ENCODE assay signal across 8 mouse cellular contexts in genomic region chr19:42026158-42026557, GRCm38 (mm10). TPM values are rescaled to one million over a fixed set of nuclear protein-coding genes. Genes with fewer than 3 reads are reported as not detected.
DNase-seq lines count a peak whose midpoint lies in the region; ATAC-seq and TF ChIP-seq lines count a peak whose summit lies in the region.

No protein-coding gene starts in this region.

- H3K4me3 ChIP-seq in MEL (ENCODE audit: control insufficient read depth in 1 of 2, insufficient read depth in 1 of 2, low read depth in 2 of 2, low read length in 2 of 2), result no peak overlapping the region
- H3K4me3 ChIP-seq in forebrain, embryonic 16.5 days (replicated peaks; ENCODE audit: low read length), result no peak overlapping the region
- H3K4me3 ChIP-seq in hindbrain, embryonic 15.5 days, result no peak overlapping the region

- H3K36me3 ChIP-seq in MEL (ENCODE audit: control insufficient read depth in 1 of 2, insufficient read depth in 2 of 2, low read length in 2 of 2), result no peaks in the 10 kb centered on the region
- H3K36me3 ChIP-seq in forebrain, embryonic 16.5 days (ENCODE audit: control insufficient read depth, insufficient read depth), result no peaks in the 10 kb centered on the region
- H3K36me3 ChIP-seq in hindbrain, embryonic 15.5 days, result no peaks in the 10 kb centered on the region

- peak; percentile 94 for TF ChIP-seq RAD21 in MEL (IDR thresholded peaks at IDR 0.05; ENCODE audit: low read depth, low read length)

- H3K9me3 ChIP-seq in MEL (replicated peaks; ENCODE audit: insufficient read depth, low read length), result no peaks in the 10 kb centered on the region
- H3K9me3 ChIP-seq in forebrain, embryonic 16.5 days (ENCODE audit: control insufficient read depth, low read length), result no peaks in the 10 kb centered on the region
- no peaks in the 10 kb centered on the region for H3K9me3 ChIP-seq in hindbrain, embryonic 15.5 days

- H3K27ac ChIP-seq in MEL (ENCODE audit: control insufficient read depth, low read depth, low read length), result no peak overlapping the region
- H3K27ac ChIP-seq in forebrain, embryonic 16.5 days (ENCODE audit: low read length), result no peak overlapping the region
- no peak overlapping the region for H3K27ac ChIP-seq in hindbrain, embryonic 15.5 days (replicated peaks)

- no peaks in the 10 kb centered on the region for H3K79me2 ChIP-seq in MEL (ENCODE audit: control insufficient read depth, insufficient read depth, low read length, poor library complexity)

- peak; percentile 74 for ATAC-seq in forebrain, embryonic 16.5 days
- ATAC-seq in hindbrain, embryonic 15.5 days (ENCODE audit: low FRiP score, low read depth), result peak; percentile 51; the same call in 1 of the 2 replicates

- DNase-seq in MEL (ENCODE audit: low read depth, low spot score), result peak; percentile 87
- peak; percentile 60 for DNase-seq in c-Kit-positive CD71-positive TER-119-positive erythroid progenitor cells, embryonic 14.5 days (ENCODE audit: low spot score)
- peak; percentile 76 to 89 for DNase-seq in layer of hippocampus, postnatal 25 days (ENCODE audit: extremely low spot score in 1 of 2, low spot score in 1 of 2)
- DNase-seq in lung, postnatal 25 days (ENCODE audit: low spot score), result peak; percentile 82
- peak; percentile 91 for DNase-seq in retina, embryonic 14.5 days (ENCODE audit: low spot score)
- peak; percentile 86 for DNase-seq in thymus, postnatal 4 days

- peak; percentile 98 to 99 (median 99) for TF ChIP-seq CTCF in MEL (IDR thresholded peaks at IDR 0.05 in 2 of 3, conservative IDR thresholded peaks at IDR 0.05 in 1 of 3; ENCODE audit: control insufficient read depth in 1 of 3, insufficient read depth in 1 of 3, low read depth in 2 of 3, low read length in 3 of 3, poor library complexity in 1 of 3, severe bottlenecking in 1 of 3)

- no peaks in the 10 kb centered on the region for H3K27me3 ChIP-seq in MEL (ENCODE audit: control insufficient read depth in 1 of 2, insufficient read depth in 2 of 2, low read length in 2 of 2)
- no peaks in the 10 kb centered on the region for H3K27me3 ChIP-seq in forebrain, embryonic 16.5 days (replicated peaks; ENCODE audit: control insufficient read depth, insufficient read depth, low read length)
- H3K27me3 ChIP-seq in hindbrain, embryonic 15.5 days, result no peaks in the 10 kb centered on the region

- no peak overlapping the region for H3K4me2 ChIP-seq in forebrain, embryonic 16.5 days (ENCODE audit: low read length)
- no peak overlapping the region for H3K4me2 ChIP-seq in hindbrain, embryonic 15.5 days

- TF ChIP-seq POLR2A in MEL (IDR thresholded peaks at IDR 0.05; ENCODE audit: control insufficient read depth in 1 of 2, insufficient read depth in 1 of 2, low read depth in 1 of 2, low read length in 2 of 2, poor library complexity in 1 of 2), result no peak

- no peak overlapping the region for H3K9ac ChIP-seq in MEL (ENCODE audit: control insufficient read depth, low read depth, low read length, poor library complexity, severe bottlenecking)
- no peak overlapping the region for H3K9ac ChIP-seq in forebrain, embryonic 16.5 days (replicated peaks; ENCODE audit: low read depth, low read length)
- no peak overlapping the region for H3K9ac ChIP-seq in hindbrain, embryonic 15.5 days

- no peaks in the 10 kb centered on the region for H3K4me1 ChIP-seq in MEL (ENCODE audit: control insufficient read depth in 1 of 2, insufficient read depth in 2 of 2, low read length in 2 of 2)
- no peaks in the 10 kb centered on the region for H3K4me1 ChIP-seq in forebrain, embryonic 16.5 days (replicated peaks; ENCODE audit: control insufficient read depth, insufficient read depth, low read length)
- H3K4me1 ChIP-seq in hindbrain, embryonic 15.5 days (replicated peaks), result no peaks in the 10 kb centered on the region

- WGBS in forebrain, embryonic 16.5 days, result 7% methylated on average over 5 of the region's 5 CpGs
- WGBS in hindbrain, embryonic 15.5 days, result 12% methylated on average over 5 of the region's 5 CpGs

- no peak for TF ChIP-seq EP300 in MEL (IDR thresholded peaks at IDR 0.05; ENCODE audit: low read depth in 1 of 2, low read length in 2 of 2)

TF ChIP-seq in MEL, 35 proteins besides CTCF, POLR2A, EP300 and RAD21:
- no peak for TF ChIP-seq ZKSCAN1 (IDR thresholded peaks at IDR 0.05; ENCODE audit: low read depth, low read length)
- TF ChIP-seq MXI1 (IDR thresholded peaks at IDR 0.05; ENCODE audit: low read depth, low read length), result no peak
- no peak for TF ChIP-seq NELFE (IDR thresholded peaks at IDR 0.05; ENCODE audit: low read depth, low read length)
- no peak for TF ChIP-seq RCOR1 (IDR thresholded peaks at IDR 0.05; ENCODE audit: low read depth, low read length)
- no peak for TF ChIP-seq POLR2AphosphoS5 (IDR thresholded peaks at IDR 0.05; ENCODE audit: borderline replicate concordance, low read depth, low read length)
- TF ChIP-seq MYB (IDR thresholded peaks at IDR 0.05; ENCODE audit: low read depth, low read length), result no peak
- TF ChIP-seq SMC3 (IDR thresholded peaks at IDR 0.05; ENCODE audit: low read depth, low read length), result peak; percentile 96
- TF ChIP-seq ZNF384 (IDR thresholded peaks at IDR 0.05; ENCODE audit: low read depth, low read length), result no peak
- TF ChIP-seq USF2 (IDR thresholded peaks at IDR 0.05; ENCODE audit: borderline replicate concordance in 1 of 2, insufficient read depth in 1 of 2, low read depth in 1 of 2, low read length in 2 of 2), result no peak
- no peak for TF ChIP-seq TAL1 (IDR thresholded peaks at IDR 0.05; ENCODE audit: low read length)
- no peak for TF ChIP-seq SIN3A (IDR thresholded peaks at IDR 0.05; ENCODE audit: low read length)
- TF ChIP-seq MAX (IDR thresholded peaks at IDR 0.05; ENCODE audit: low read length), result no peak
- no peak for TF ChIP-seq MYC (IDR thresholded peaks at IDR 0.05; ENCODE audit: low read depth, low read length)
- no peak for TF ChIP-seq BHLHE40 (IDR thresholded peaks at IDR 0.05; ENCODE audit: borderline replicate concordance, low read depth, low read length)
- 0 out of 2 replicates have a peak, but pooled peaks have one; percentile 37 for TF ChIP-seq TBP (IDR thresholded peaks at IDR 0.05; ENCODE audit: low read depth, low read length)
- no peak for TF ChIP-seq KAT2A (conservative IDR thresholded peaks at IDR 0.05; ENCODE audit: low read depth, low read length)
- no peak for TF ChIP-seq E2F4 (IDR thresholded peaks at IDR 0.05; ENCODE audit: borderline replicate concordance, low read depth, low read length)
- peak; percentile 88 for TF ChIP-seq ZC3H11A (IDR thresholded peaks at IDR 0.05; ENCODE audit: low read depth, low read length)
- no peak for TF ChIP-seq MEF2A (IDR thresholded peaks at IDR 0.05; ENCODE audit: extremely low read depth, insufficient replicate concordance, low read depth, low read length, poor library complexity, severe bottlenecking)
- TF ChIP-seq ZMIZ1 (IDR thresholded peaks at IDR 0.05; ENCODE audit: low read depth, low read length), result no peak
- no peak for TF ChIP-seq USF1 (IDR thresholded peaks at IDR 0.05; ENCODE audit: low read depth, low read length)
- TF ChIP-seq UBTF (IDR thresholded peaks at IDR 0.05; ENCODE audit: borderline replicate concordance, insufficient read depth, low read depth, low read length), result no peak
- TF ChIP-seq POLR2AphosphoS2 (IDR thresholded peaks at IDR 0.05; ENCODE audit: low read length), result no peak
TF ChIP-seq in MEL: peak in this region for 3.

RNA-seq across cellular contexts. Expression of gene Ankrd2, which starts 9.6 kb away (rescaled TPM):
- total RNA-seq in MEL (2012; rRNA removed), result not detected in 2 replicates
- not detected for polyA plus RNA-seq in MEL (2012; ENCODE audit: insufficient read depth in 1 of 2, insufficient read length in 2 of 2, low read depth in 1 of 2, low replicate concordance in 2 of 2, missing spikeins in 1 of 2)
- polyA plus RNA-seq in forebrain, embryonic 16.5 days (2015; fragmentation: Nextera tagmentation; extraction: Ambion mirVana), result 0.30 and 0.51 TPM in 2 replicates
- 1.0 and 1.3 TPM in 2 replicates for polyA plus RNA-seq in hindbrain, embryonic 15.5 days (2015; fragmentation: Nextera tagmentation; extraction: Ambion mirVana)
- total RNA-seq in layer of hippocampus, postnatal 25 days (2021), result not detected

RNA-seq across cellular contexts. Expression of gene Hoga1, which starts 19.3 kb away (rescaled TPM):
- 0.31 TPM in 1 of 2 replicates, not detected in the other for total RNA-seq in MEL (2012; rRNA removed)
- under 1 TPM in 1 of 2 experiments, not detected in 1; 0.38 TPM for polyA plus RNA-seq in MEL (2012; ENCODE audit: insufficient read depth in 1 of 2, insufficient read length in 2 of 2, low read depth in 1 of 2, low replicate concordance in 2 of 2, missing spikeins in 1 of 2)
- 0.66 and 0.82 TPM in 2 replicates for polyA plus RNA-seq in forebrain, embryonic 16.5 days (2015; fragmentation: Nextera tagmentation; extraction: Ambion mirVana)
- 1.6 and 1.8 TPM in 2 replicates for polyA plus RNA-seq in hindbrain, embryonic 15.5 days (2015; fragmentation: Nextera tagmentation; extraction: Ambion mirVana)
- 1 to 10 TPM; 5.2 to 8.2 TPM for total RNA-seq in layer of hippocampus, postnatal 25 days (2021)

RNA-seq across cellular contexts. Expression of gene 4933411K16Rik, which starts 25.9 kb away (rescaled TPM):
- not detected in 2 replicates for total RNA-seq in MEL (2012; rRNA removed)
- under 1 TPM in 1 of 2 experiments, not detected in 1; 0.10 TPM for polyA plus RNA-seq in MEL (2012; ENCODE audit: insufficient read depth in 1 of 2, insufficient read length in 2 of 2, low read depth in 1 of 2, low replicate concordance in 2 of 2, missing spikeins in 1 of 2)
- not detected in 2 replicates for polyA plus RNA-seq in forebrain, embryonic 16.5 days (2015; fragmentation: Nextera tagmentation; extraction: Ambion mirVana)
- 0.12 and 0.14 TPM in 2 replicates for polyA plus RNA-seq in hindbrain, embryonic 15.5 days (2015; fragmentation: Nextera tagmentation; extraction: Ambion mirVana)
- 1 to 10 TPM in 1 of 2 experiments, under 1 TPM in 1; 0.76 to 1.6 TPM for total RNA-seq in layer of hippocampus, postnatal 25 days (2021)

RNA-seq across cellular contexts. Expression of gene Ubtd1, which starts 44.6 kb away (rescaled TPM):
- 8.0 and 9.1 TPM in 2 replicates for total RNA-seq in MEL (2012; rRNA removed)
- 10 to 100 TPM in 1 of 2 experiments, not detected in 1; 15.5 TPM for polyA plus RNA-seq in MEL (2012; ENCODE audit: insufficient read depth in 1 of 2, insufficient read length in 2 of 2, low read depth in 1 of 2, low replicate concordance in 2 of 2, missing spikeins in 1 of 2)
- 8.0 and 8.7 TPM in 2 replicates for polyA plus RNA-seq in forebrain, embryonic 16.5 days (2015; fragmentation: Nextera tagmentation; extraction: Ambion mirVana)
- 13.0 and 15.0 TPM in 2 replicates for polyA plus RNA-seq in hindbrain, embryonic 15.5 days (2015; fragmentation: Nextera tagmentation; extraction: Ambion mirVana)
- total RNA-seq in layer of hippocampus, postnatal 25 days (2021), result 10 to 100 TPM; 13.7 to 14.0 TPM

RNA-seq across cellular contexts. Expression of gene Mms19, which starts 45.2 kb away (rescaled TPM):
- total RNA-seq in MEL (2012; rRNA removed), result 23.7 and 25.6 TPM in 2 replicates
- 10 to 100 TPM in 1 of 2 experiments, not detected in 1; 88.6 TPM for polyA plus RNA-seq in MEL (2012; ENCODE audit: insufficient read depth in 1 of 2, insufficient read length in 2 of 2, low read depth in 1 of 2, low replicate concordance in 2 of 2, missing spikeins in 1 of 2)
- 35.0 and 39.4 TPM in 2 replicates for polyA plus RNA-seq in forebrain, embryonic 16.5 days (2015; fragmentation: Nextera tagmentation; extraction: Ambion mirVana)
- polyA plus RNA-seq in hindbrain, embryonic 15.5 days (2015; fragmentation: Nextera tagmentation; extraction: Ambion mirVana), result 31.3 and 33.4 TPM in 2 replicates
- total RNA-seq in layer of hippocampus, postnatal 25 days (2021), result 10 to 100 TPM; 28.6 to 42.0 TPM
